Mouse (Mus musculus): ENCODE measurements around the gene Dapk3.
"Not testable (repeated sequence)": the region's sequence is repeated elsewhere in the genome, so short reads cannot be mapped to it uniquely, and the experiment has no call there.

Gene Dapk3

DNA sequence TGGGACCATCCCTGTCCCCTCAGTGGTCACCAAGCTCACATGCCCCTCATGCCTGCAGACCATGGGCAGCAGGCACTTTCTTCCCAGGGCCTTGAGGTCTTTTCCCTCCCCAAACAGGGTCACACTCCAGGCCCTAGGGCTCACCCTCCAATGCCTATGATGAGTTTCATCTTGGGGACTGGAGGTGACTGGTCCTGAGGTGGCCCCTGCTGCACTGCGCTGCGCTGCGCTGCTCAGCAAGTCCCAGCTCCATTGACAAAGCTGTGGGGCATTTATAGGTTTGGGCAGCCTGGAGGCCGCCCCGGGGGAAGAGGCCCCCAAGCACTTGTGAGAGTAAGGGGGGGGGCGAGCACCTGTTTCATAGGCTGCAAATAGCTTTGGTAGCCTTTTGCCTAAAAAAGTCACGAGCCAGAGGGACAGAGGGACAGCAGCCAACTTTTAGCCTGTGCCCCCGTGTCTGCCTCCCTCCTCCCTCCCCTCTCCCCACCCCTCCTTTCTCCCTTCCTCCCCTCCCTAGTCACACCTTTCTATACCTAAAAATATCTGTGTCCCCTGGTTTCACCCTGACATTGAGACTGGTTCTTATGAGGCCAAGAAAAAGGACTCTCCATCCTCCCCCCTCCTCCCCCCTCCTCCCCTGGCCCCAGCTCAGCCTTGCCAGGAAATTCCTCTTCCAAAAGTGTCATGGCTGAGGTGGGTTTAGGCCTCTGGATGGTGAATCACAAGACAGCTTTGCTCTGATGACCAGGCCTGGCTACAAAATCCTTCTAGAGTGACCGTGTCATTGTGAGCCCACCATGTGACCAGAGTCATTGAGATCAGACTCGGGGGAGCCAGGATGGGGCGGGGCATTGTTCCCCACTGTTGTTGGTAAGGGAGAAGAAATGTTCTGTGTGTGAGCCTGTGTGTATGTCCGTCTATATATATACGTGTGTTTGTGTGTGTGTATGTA lies 19.3 kb downstream of the Dapk3 start, which contains the start of gene Nmrk2:
Gene Nmrk2 (minus strand): TSS at position 245 of the 952 bp plus-strand sequence.
- DNase-seq (ENCODE audit: low spot score), result no peak

DNA sequence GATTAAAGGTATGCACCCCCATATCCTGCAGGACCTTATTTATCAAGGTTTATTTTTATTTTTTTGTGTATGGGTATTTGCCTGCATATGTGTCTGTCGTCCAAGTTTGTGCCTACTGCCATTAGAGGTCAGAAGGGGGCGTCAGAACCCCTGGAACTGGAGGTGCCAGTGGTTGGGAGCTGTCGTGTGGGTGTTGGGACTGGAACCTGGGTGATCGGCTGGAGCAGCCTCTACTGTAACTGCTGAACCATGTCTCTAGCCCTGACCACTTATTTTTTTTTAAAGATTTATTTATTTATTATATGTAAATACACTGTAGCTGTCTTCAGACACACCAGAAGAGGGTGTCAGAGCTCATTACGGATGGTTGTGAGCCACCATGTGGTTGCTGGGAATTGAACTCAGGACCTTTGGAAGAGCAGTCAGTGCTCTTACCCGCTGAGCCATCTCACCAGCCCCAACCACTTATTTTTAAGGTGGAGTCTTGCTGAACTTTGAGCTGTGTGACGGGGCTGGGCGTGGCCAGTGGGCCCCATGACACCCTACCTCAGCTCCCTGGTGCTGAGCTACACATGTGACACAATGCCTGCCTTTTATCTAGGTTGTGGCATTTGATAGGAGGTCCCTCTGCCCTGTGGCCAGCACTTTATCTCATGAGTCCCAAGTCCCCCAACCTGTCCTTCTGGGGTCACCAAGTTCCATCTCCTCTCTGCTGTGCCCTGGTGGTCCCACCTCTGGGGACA lies 20.3 kb downstream of the Dapk3 start:
- DNase-seq (ENCODE audit: low spot score), result peak; percentile 4

DNA sequence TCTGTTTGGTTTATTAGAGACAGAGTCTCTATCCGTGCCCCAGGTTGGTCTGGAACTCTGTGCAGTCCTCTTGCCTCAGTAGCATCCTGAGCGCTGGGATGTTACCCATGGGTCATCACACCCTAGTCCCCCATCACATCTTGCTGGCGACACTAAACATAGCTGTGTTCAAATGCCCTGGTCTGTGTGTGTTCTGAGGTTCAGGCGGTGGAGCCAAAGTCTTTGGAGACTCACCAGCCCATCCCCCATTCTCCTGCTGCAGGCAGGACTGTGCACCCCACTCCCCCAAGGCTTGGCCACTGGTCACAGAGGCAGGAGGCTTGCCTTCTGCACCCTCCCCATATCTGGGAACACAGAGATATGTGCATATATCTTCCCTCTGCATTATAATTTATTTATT lies 21.3 kb downstream of the Dapk3 start:
- no peak for DNase-seq (ENCODE audit: low spot score)

DNA sequence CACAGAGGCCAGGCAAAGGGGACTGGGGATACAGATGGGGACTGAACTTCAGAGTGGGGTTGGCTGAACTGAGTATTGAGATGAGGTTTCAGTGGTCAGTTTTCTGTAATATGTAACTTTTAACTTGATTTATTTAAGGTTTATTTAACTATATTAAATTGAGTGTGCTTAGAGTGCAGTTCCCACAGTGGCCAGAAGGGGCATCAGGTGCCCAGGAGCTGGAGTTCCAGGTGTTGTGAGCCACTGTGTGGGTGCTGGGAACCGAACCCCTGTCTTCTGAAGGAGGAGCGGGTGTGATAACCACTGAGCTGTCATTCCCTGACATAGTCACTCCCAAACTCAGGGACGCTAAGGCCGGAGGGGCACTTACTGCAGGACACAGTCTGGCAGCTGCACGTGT lies 27.3 kb downstream of the Dapk3 start:
- DNase-seq (ENCODE audit: low spot score), result peak; percentile 6

DNA sequence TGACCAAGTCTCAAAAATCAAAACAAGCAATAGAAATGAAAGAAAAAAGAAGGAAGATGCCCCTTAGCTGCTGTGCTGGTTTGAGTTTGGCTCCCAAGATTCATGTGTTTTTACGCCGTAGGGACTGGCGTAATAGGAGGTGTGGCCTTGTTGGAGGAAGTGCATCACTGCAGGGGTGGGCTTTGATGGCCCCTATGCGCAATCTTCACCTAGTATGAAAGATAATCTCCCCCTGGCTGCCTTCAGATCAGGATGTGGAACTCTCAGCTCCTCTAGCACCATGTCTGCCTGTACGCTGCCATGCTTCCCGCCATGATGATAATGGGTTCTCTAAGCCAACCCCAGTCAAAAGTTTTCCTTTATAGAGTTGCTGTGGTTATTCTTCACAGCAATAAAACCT lies 33.5 kb downstream of the Dapk3 start:
- DNase-seq (ENCODE audit: low spot score), result no peak

DNA sequence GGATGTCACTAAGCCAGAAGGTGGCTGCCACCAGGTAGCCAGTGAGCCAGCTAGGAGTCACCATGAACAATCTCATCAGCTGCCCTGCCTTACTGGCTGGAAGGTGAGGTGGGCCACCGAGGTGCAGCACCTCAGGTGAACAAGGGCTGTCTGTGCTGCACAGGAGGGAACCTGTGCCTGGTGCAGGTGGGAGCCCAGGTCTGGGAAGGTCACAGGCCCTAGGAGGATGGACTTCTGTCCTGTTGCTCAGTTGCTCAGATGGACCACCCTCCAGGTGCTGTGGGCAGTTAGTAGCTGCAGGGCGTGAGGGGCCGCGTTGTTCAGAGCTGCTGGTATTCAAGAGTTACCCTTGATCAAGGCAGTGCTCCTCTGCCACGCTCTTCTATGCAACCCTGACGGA lies 34.0 kb downstream of the Dapk3 start:
- no peak for DNase-seq (ENCODE audit: low spot score)

DNA sequence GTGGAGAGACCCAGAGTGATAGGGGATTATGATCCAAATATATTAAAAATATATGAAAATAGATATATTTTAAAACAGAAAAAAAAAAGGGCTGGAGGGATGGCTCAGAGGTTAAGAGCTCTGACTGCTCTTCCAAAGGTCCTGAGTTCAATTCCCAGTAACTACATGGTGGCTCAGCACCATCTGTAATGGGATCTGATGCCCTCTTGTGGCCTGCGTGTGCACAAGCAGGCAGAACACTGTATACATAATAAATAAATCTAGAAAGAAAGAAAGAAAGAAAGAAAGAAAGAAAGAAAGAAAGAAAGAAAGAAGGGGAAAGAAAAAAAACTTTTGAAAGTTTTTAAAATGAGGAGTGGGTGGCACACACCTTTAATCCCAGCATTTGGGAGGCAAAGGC lies 34.5 kb downstream of the Dapk3 start:
- DNase-seq (ENCODE audit: low spot score), result not testable (repeated sequence)

DNA sequence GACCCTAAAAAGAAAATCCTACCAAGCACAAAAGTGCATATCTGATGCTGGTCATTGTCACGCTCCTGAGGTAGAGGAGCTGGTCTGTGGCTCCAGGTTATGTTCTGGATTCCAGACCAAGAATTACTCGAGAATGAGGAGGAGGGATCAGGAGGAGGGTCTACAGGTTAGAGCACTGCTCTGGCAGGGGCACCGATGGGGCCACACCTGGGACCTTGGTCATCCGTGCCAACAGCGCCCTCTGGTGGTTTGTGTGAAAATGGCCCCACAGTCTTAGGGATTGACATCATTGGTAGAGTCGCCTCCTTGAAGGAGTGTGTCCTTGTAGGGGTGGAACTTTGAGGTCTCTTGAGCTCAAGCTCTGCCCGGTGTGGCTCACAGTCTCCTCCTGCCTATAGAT lies 35.2 kb downstream of the Dapk3 start:
- no peak for DNase-seq (ENCODE audit: low spot score)

DNA sequence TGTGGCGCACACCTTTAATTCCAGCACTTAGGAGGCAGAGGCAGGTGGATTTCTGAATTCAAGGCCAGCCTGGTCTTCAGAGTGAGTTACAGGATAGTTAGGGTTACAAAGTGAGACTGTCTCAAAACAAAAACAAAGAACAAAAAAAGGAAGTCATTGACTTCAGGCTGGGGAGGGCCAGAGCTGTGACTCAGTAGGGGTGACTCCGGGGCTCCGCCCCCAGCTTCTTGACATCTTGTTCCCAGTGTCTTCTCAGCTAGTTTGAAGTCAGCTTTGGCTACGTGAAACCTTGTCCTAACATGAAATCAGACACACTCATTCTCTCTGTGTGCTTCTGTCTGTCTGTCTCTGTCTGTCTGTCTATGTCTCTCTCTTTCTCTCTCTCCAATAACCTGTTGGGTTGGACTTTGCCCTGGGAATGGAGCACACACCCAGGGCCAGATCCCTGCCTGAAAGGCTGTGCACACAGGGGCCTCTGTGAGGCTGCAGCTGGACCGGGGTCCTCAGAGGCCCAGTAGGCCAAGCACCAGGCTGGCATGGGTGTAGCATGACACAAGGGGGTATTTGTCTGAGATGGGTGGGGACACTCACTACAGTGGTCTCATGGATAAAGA lies 38.7 kb downstream of the Dapk3 start:
- no peak for DNase-seq (ENCODE audit: low spot score)

DNA sequence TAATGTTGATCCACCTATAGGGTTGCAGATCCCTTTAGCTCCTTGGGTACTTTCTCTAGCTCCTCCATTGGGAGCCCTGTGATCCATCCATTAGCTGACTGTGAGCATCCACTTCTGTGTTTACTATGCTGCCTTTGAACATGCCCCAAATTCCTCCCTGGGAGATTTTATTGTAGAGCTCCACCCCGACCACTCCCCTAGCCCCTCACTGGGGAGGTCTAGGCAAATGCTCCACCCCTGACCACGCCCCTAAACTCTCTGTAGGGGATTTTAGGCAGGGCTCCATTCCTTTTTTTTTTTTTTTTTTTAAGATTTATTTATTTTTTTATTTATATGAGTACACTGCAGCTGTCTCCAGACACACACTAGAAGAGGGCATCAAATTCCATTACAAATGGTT lies 40.9 kb downstream of the Dapk3 start:
- DNase-seq (ENCODE audit: low spot score), result not testable (repeated sequence)

DNA sequence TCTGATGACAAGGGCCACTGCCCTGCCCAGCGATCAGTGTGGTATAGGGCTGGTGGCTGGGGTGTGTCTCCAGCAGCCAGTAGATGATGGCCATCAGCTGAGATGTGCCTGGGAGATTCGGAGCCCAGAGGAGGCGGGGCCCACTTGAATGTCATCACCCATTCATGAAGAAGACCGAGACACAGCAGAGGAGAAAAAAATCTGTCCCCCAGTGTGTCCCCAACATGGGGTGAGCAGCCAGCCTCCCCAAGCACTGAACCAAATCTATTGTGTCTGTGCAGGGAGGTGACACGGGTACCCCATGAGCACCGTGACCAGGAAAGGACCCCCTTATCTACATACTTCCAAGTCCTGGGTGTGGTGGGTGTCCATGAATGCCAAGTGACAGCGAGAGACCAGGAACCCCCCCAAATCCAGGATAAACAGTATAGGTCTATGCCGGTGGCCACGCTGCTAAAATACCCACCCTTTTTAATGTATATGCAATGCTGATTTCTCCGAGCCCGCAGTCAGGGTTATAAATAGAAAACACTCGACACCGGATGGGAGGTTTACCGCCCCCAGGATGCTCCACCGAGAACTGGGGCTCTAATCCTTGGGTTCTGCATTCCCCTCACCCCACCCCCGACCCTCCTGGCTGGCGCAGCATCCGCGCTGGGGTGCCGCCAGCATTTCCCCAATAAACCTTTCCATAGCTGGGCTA lies 47.1 kb downstream of the Dapk3 start:
- peak; percentile 39 for DNase-seq (ENCODE audit: low spot score)

DNA sequence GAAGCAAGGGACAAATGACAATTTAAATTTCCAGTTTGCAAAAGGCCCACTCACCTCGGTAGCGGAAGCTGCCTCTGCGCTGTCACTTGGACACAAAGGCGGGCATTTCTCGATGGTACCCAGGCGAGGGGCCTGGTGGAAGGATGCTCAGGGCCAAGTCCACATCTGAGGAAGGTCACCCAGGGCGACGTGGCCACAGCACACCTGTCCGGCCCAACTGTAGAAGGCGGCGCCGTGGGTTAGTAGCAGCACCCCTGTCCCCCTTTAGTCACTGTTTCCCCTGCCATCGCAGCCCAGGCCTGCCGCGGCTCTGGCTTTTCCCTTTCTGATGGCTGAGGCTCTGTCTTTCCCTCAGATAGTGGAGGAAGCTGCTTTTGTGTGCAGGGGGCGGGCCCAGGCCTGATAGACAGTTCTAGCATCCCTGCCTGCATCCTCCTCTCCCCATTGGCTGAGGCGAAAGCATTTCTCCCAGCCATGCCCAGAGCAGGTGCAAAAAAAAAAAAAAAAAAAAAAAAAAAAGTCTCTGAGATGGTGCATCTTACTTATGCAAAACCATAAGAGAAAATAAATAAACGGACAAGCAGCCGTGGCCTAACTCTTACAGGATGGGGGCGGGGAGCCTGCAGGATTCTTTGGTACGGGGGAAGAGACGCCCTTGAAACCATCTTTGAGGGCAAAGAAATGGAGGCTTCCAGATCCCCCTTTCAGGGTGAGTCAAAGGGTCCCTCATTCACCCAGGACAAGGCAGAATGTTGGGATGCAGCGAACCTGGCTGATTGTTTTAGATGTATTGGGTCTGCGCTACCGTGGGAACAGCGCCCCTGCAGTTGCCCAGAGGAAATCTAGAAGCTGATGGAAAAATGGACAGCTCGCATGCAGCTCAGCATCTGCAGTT lies 47.9 kb downstream of the Dapk3 start, which contains the start of gene Atcay:
Gene Atcay (minus strand): TSS at position 396 of the 895 bp plus-strand sequence.
- peak; percentile 83 for DNase-seq (ENCODE audit: low spot score)

DNA sequence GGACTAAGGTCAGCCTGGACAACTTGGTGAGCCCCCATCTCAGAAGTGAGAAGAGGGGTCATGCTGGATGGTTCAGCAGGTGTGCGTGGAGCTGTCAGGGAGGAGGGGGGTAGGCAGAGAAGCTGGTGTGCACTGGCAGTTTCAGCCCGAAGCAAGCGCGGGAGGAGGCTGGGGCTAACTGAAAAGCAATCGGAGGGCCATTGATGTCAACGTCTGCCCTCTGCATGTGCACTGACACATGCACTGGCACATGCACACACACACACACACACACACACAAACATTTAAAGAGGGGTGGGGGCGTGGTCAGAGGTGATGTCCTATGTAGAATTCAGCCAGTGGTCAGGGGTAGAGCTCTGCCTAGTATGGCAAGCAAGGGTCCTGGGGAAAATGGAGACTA lies 48.6 kb downstream of the Dapk3 start:
- peak; percentile 10 for DNase-seq (ENCODE audit: low spot score)

DNA sequence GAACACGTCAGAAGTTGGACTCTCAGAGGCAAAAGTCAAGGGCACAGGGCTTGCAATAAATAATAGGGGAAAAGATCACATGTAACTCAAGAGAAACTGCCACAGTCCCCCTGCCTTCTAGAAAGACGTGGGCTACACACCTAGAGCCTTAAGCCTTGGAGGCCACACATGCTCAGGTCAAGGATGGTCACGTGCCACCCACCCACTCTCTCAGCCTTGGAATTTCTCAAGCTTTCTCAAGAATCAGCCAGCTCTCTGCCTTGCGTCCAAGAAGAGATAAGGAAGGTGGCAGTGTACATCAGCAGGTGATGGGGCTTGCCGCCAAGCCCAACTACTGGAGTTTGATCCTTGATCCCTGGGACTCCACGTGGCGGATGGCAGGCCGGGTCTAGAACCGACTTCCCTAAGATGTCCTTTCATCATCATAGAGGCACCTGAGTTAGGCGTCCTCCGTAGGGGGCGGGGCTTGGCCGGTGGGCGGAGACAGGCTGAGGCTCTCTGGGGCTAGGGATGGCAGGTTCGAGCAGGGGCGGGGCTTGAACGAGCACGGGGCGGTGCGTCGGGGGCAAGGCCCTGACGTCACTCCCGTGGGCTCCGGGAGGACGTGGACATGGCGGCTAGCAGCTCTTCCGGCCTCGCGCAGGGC lies 49.9 kb downstream of the Dapk3 start, which contains the start of gene Zfr2:
Gene Zfr2 (plus strand): TSS at position 576 of the 646 bp plus-strand sequence.
- DNase-seq (ENCODE audit: low spot score), result peak; percentile 93

DNA sequence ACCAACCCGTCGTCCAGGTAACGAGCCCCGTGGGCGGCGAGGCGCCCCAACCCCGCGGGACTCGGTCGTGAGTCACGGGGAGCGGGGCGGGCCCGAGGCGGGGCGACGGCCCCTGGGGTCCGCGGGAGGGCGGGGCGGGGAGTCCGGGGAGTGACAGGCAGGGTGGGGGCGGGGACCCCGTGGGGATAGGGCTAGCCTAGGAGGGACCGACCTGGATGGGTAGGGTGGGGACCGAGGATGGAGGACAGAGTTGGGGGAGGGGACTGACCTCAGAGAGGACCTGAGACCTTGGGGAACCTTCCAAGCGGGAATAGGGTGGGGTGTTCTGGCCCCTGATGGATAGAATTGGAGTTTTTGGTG lies 50.4 kb downstream of the Dapk3 start:
- no peak for DNase-seq (ENCODE audit: low spot score)

DNA sequence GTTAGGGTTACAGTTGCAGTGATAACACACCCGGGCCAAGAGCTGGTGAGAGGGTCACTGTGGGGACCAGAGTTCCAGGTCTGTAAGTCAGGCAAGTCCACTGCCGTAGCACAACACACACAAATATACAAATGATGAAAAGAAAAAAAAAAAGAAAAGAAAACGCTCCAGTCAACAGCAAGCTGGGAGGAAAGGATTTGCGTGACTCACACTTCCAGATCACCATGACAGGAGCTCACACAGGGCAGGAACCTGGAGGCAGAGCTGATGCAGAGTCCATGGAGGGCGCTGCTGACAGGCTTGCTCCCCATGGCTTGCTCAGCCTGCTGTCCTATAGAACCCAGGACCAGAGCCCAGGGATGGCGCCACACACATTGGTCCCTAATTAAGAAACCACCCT lies 51.4 kb downstream of the Dapk3 start:
- peak; percentile 7 for DNase-seq (ENCODE audit: low spot score)

DNA sequence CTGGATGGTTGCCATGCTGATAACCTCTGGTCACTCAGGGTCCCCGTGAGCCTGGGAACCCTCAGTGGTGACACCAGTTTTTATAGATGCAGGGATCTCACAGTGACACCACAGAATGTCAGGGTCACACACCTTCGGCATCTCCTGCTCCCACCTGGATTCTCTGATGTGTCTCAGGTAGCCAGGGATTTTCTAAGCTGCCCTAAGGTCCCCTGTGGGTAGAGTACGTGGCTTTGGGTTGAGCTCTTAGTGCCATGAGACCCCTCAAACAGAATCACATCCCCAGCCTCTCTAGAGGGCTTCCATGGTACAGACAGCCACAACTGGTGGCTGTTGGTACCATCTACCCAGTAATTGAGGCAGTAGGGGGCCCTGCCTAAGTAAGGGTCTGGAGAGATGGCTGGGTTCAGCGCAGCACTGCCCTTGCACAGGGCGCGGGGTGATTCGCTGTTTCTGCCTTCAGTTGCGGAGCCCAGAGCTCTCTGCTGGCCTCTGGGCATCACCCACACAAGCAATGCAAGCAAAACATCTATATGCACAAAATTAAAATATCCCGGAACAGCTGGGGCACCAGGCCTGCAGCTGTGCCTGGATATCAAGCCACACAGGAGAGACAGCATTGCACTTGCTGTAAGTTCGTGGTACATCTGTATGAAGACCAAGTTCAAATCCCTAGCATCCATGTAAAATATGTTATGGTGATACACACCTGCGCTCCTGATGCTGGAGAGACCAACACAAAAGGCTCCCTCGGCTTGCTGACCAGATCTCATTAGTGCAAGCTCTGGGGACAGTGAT lies 53.9 kb downstream of the Dapk3 start:
- DNase-seq (ENCODE audit: low spot score), result no peak

DNA sequence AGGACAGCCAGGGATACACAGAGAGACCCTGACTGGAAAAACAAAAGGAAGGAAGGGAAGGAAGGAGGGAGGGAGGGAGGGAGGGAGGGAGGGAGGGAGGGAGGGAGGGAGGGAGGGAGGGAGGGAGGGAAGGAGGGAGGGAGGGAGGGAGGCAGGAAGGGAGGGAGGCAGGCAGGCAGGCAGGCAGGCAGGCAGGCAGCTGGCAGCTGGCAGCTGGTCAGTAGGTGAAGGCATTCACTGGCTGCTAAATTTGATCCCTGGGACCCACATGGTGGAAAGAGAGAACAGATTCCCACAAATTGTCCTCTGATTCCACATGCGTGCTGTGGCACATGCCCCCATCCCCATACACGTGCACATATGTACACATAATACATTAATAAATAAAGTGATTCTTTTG lies 55.8 kb downstream of the Dapk3 start:
- DNase-seq (ENCODE audit: low spot score), result no peak

DNA sequence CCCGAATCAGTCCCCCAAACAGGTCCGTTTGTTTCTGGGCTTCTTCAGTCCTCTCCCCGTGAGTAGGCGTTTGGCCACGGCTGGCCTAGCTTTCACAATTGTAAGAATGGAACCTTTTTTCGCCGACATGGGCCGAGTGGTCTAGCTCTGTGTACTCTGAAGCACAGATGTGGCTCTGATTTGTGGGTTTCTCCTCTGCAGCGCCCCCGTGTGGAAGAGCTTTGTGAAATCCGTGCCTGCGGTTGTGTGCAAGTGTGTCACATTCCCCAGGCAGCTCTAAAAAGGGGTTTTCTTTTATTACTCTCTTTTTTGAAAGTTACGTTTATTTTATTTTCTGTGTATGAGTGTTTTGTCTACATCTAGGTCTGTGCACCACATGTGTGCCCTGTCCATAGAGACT lies 58.1 kb downstream of the Dapk3 start:
- DNase-seq (ENCODE audit: low spot score), result peak; percentile 78

DNA sequence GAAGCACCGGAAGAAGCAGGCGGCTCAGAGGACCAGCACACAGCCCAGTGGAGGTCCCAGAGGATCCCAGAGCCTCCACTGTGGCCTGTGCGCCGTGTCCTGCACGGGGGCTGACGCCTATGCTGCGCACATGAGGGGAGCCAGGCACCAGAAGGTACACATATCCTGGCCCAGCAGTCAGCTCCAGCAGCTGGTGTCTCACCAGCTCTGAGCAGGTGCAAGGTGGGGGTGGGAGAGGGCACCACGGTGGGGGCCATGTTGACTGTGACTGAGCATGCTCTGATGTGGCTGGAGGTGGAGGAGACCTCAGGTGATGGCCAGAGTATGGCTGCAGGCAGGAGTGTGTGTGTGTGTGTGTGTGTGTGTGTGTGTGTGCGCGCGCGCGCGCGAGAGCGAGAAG lies 59.2 kb downstream of the Dapk3 start:
- DNase-seq (ENCODE audit: low spot score), result no peak

Measured in layer of hippocampus, adult 11-12 months (tissue).